Mouse (Mus musculus): Measurements from ENCODE around the gene Snx22. TPM values are rescaled to one million over a fixed set of nuclear protein-coding genes. Genes with fewer than 3 reads are reported as not detected.

Gene Snx22
- polyA plus RNA-seq, 1 experiment, result 1.6 TPM

DNA sequence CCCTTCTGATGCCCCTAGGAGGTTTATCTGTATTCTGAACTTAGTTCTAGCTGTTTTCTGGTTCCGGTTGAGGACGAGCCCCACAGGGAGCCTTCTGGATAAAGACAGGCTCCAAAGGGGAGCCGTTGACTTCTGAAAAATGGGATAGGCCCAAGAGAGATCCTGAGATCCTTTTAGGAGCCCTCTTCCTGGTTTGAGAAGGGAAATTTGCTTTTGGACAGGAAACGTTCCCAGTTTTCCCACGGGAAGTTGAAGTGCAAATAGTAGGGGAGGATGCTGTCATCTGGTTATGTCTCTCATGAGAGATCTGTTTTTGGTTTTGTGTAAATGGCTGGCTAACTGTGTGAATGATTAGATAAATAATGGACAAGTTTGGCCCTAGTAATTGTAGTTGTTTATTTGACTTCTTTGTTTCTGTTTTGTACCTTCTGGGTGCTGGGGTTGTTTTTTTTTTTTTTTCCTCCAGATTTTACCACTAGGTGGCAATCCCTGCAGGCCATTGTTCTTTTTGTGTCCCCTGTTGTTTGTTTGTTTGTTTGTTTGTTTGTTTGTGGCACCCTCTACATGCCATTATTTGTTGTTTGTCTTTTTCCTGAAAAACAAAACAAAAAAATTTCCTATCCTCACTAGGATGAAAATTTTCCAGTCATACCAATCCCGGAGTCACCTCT, 19.5 kb downstream of the Snx22 start:
- 67% methylated on average over 6 of the region's 6 CpGs for WGBS
- TF ChIP-seq POLR2A (IDR thresholded peaks at IDR 0.05; ENCODE audit: low read depth, low read length), result no peak
- TF ChIP-seq CTCF (conservative IDR thresholded peaks at IDR 0.05; ENCODE audit: insufficient read depth, insufficient read length, low read depth, low read length), result no peak
- Histone ChIP-seq H3K36me3 (ENCODE audit: control insufficient read depth, insufficient read depth, low read length) (no peaks in the 10 kb centered on the region), H3K4me3 (ENCODE audit: insufficient read depth, low read depth, low read length) (no peak overlapping the region), H3K27ac (ENCODE audit: insufficient read depth, low read depth, low read length) (no peak overlapping the region), H3K4me1 (ENCODE audit: control insufficient read depth, insufficient read depth, low read length) (no peaks in the 10 kb centered on the region; the same call in 1 of the 2 replicates), H3K27me3 (replicated peaks; ENCODE audit: control insufficient read depth, insufficient read depth, low read length) (no peaks in the 10 kb centered on the region)
- no peak for DNase-seq

GRCm38 (mm10) chr9:66043241-66043640, 26.3 kb downstream of the Snx22 start:
- 99% methylated on average over 3 of the region's 3 CpGs for WGBS
- no peaks in the 10 kb centered on the region for H3K27me3 ChIP-seq (replicated peaks; ENCODE audit: control insufficient read depth, insufficient read depth, low read length)
- H3K27ac ChIP-seq (ENCODE audit: insufficient read depth, low read depth, low read length), result no peak overlapping the region
- TF ChIP-seq CTCF (conservative IDR thresholded peaks at IDR 0.05; ENCODE audit: insufficient read depth, insufficient read length, low read depth, low read length) (no peak), POLR2A (IDR thresholded peaks at IDR 0.05; ENCODE audit: low read depth, low read length) (no peak)
- DNase-seq, result no peak
- no peak overlapping the region for H3K4me3 ChIP-seq (ENCODE audit: insufficient read depth, low read depth, low read length)
- no peaks in the 10 kb centered on the region for H3K36me3 ChIP-seq (ENCODE audit: control insufficient read depth, insufficient read depth, low read length)
- no peaks in the 10 kb centered on the region for H3K4me1 ChIP-seq (ENCODE audit: control insufficient read depth, insufficient read depth, low read length)

- DNase-seq, result no peak
- H3K4me3 ChIP-seq (ENCODE audit: insufficient read depth, low read depth, low read length), result no peak overlapping the region
- WGBS, result 71% methylated on average over 4 of the region's 4 CpGs
- H3K27me3 ChIP-seq (replicated peaks; ENCODE audit: control insufficient read depth, insufficient read depth, low read length), result no peaks in the 10 kb centered on the region
- H3K4me1 ChIP-seq (ENCODE audit: control insufficient read depth, insufficient read depth, low read length), result no peaks in the 10 kb centered on the region
- TF ChIP-seq CTCF (conservative IDR thresholded peaks at IDR 0.05; ENCODE audit: insufficient read depth, insufficient read length, low read depth, low read length) (no peak), POLR2A (IDR thresholded peaks at IDR 0.05; ENCODE audit: low read depth, low read length) (no peak)
- no peak overlapping the region for H3K27ac ChIP-seq (ENCODE audit: insufficient read depth, low read depth, low read length)
- no peaks in the 10 kb centered on the region for H3K36me3 ChIP-seq (ENCODE audit: control insufficient read depth, insufficient read depth, low read length)
These were observed 27.2 kb downstream of the Snx22 start for GRCm38 (mm10) chr9:66042331-66042730.

DNA sequence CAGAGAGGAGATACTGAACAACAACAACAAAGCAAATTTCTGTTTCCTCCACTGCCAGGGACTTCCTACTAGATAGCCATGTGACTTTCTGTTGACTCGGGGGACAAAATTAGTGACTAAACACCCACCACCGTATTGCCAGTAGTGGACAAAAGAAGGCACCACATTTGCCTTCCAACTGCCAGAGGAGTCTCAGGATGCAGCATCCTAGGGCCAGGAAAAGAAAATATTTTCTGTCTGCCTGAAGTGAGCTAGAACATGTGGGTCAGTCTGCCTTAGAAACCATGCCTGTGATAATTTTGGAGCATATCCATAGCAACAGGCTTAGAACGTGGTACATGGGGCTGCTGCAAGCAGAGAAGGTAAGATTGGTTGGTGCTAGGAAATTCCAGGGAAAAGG, 28.7 kb downstream of the Snx22 start:
- WGBS, result 85% methylated on average over 3 of the region's 3 CpGs
- H3K4me3 ChIP-seq (ENCODE audit: insufficient read depth, low read depth, low read length), result no peak overlapping the region
- DNase-seq, result no peak
- no peak overlapping the region for H3K27ac ChIP-seq (ENCODE audit: insufficient read depth, low read depth, low read length)
- no peaks in the 10 kb centered on the region for H3K36me3 ChIP-seq (ENCODE audit: control insufficient read depth, insufficient read depth, low read length)
- TF ChIP-seq POLR2A (IDR thresholded peaks at IDR 0.05; ENCODE audit: low read depth, low read length) (no peak), CTCF (conservative IDR thresholded peaks at IDR 0.05; ENCODE audit: insufficient read depth, insufficient read length, low read depth, low read length) (no peak)
- no peaks in the 10 kb centered on the region for H3K27me3 ChIP-seq (replicated peaks; ENCODE audit: control insufficient read depth, insufficient read depth, low read length)
- H3K4me1 ChIP-seq (ENCODE audit: control insufficient read depth, insufficient read depth, low read length), result no peaks in the 10 kb centered on the region

DNA sequence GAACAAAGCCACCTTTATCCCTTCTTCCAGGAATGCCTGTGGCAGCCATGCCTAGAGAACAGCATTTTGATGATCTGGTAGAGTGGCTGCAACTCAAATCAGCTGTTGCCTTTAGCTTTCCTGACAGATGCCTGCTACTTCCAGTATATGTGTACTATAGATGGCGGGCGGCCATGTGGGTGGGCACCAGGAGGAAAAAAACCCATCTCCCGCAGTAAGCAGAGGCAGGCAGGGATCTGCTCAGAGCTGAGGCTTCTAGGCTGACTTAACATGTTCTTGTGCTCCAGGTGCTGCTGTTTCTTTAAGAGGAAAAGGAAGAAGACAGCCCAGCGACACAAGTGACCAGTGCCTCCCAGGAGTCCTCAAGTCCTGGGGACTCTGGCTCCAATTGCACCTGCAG, 30.2 kb downstream of the Snx22 start:
- DNase-seq, result no peak
- H3K36me3 ChIP-seq (ENCODE audit: control insufficient read depth, insufficient read depth, low read length), result no peaks in the 10 kb centered on the region; the same call in 1 of the 2 replicates
- no peaks in the 10 kb centered on the region for H3K27me3 ChIP-seq (replicated peaks; ENCODE audit: control insufficient read depth, insufficient read depth, low read length)
- 82% methylated on average over 4 of the region's 4 CpGs for WGBS
- H3K4me3 ChIP-seq (ENCODE audit: insufficient read depth, low read depth, low read length), result no peak overlapping the region
- TF ChIP-seq POLR2A (IDR thresholded peaks at IDR 0.05; ENCODE audit: low read depth, low read length) (no peak), CTCF (conservative IDR thresholded peaks at IDR 0.05; ENCODE audit: insufficient read depth, insufficient read length, low read depth, low read length) (no peak)
- no peaks in the 10 kb centered on the region for H3K4me1 ChIP-seq (ENCODE audit: control insufficient read depth, insufficient read depth, low read length)
- no peak overlapping the region for H3K27ac ChIP-seq (ENCODE audit: insufficient read depth, low read depth, low read length)

GRCm38 (mm10) chr9:66038581-66038980, 30.9 kb downstream of the Snx22 start:
- no peak for TF ChIP-seq POLR2A (IDR thresholded peaks at IDR 0.05; ENCODE audit: low read depth, low read length)
- Histone ChIP-seq H3K4me3 (ENCODE audit: insufficient read depth, low read depth, low read length) (no peak overlapping the region), H3K27ac (ENCODE audit: insufficient read depth, low read depth, low read length) (no peak overlapping the region), H3K36me3 (ENCODE audit: control insufficient read depth, insufficient read depth, low read length) (no peaks in the 10 kb centered on the region; the same call in 1 of the 2 replicates), H3K4me1 (ENCODE audit: control insufficient read depth, insufficient read depth, low read length) (no peaks in the 10 kb centered on the region), H3K27me3 (replicated peaks; ENCODE audit: control insufficient read depth, insufficient read depth, low read length) (no peaks in the 10 kb centered on the region)
- DNase-seq, result no peak
- whole genome bisulfite sequencing, result 90% methylated on average over 4 of the region's 4 CpGs

- Histone ChIP-seq H3K27ac (ENCODE audit: insufficient read depth, low read depth, low read length) (no peak overlapping the region), H3K27me3 (replicated peaks; ENCODE audit: control insufficient read depth, insufficient read depth, low read length) (no peaks in the 10 kb centered on the region), H3K4me1 (ENCODE audit: control insufficient read depth, insufficient read depth, low read length) (no peaks in the 10 kb centered on the region), H3K36me3 (ENCODE audit: control insufficient read depth, insufficient read depth, low read length) (peaks cover under 1% of the 10 kb centered on the region), H3K4me3 (ENCODE audit: insufficient read depth, low read depth, low read length) (no peak overlapping the region)
- no peak for DNase-seq
- WGBS, result 96% methylated on average over 4 of the region's 4 CpGs
- TF ChIP-seq CTCF (conservative IDR thresholded peaks at IDR 0.05; ENCODE audit: insufficient read depth, insufficient read length, low read depth, low read length) (no peak), POLR2A (IDR thresholded peaks at IDR 0.05; ENCODE audit: low read depth, low read length) (no peak)
These were observed 31.4 kb downstream of the Snx22 start for GRCm38 (mm10) chr9:66038082-66038481.

All from kidney, adult 2 months (tissue).